32 mouse cellular contexts compared by ENCODE assay signal in the genomic region with DNA sequence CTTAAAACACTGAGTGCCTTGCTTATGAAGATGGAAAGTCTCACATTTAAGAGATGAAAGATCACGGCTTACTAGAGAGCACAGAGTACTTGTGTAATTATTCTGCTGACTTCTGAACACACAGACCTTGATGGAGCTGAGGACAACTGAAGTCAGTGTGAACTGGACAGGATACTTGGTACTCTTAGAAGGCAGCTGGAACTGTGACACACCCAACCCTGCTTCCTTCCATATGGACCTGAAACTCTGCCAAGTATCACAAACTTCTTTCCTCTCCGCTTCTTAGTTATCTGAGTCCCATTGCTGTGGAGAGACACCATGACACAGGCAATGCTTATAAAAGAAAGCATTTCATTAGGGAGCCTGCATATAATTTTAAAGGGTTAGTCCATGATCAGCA.
DNase-seq lines count a peak whose midpoint lies in the region; ATAC-seq and TF ChIP-seq lines count a peak whose summit lies in the region.
"Had no signal": no experiment of that assay in that cellular context is flagged by ENCODE, and none has a peak within 500 bp of the region (broad histone marks: within the 10 kb centered on the region; RNA-seq: fewer than 3 reads in every experiment).

No protein-coding gene starts in this region.

- H3K9ac ChIP-seq in heart, embryonic 14.5 days (ENCODE audit: low read length) = no peak overlapping the region
- H3K9ac ChIP-seq in limb, embryonic 14.5 days (ENCODE audit: low read depth, low read length, severe bottlenecking) = no peak overlapping the region
- H3K9ac ChIP-seq in heart, embryonic 16.5 days (ENCODE audit: low read length) = no peak overlapping the region
- no peak overlapping the region for H3K9ac ChIP-seq in hindbrain, embryonic 11.5 days (ENCODE audit: low read depth, low read length)
- H3K9ac ChIP-seq: forebrain, embryonic 13.5 days; hindbrain, embryonic 12.5 days; intestine, embryonic 15.5 days; liver, embryonic 14.5 days; lung, embryonic 15.5 days; midbrain, embryonic 12.5 days; neural tube, embryonic 12.5 days had no signal

- ATAC-seq in heart, embryonic 14.5 days (ENCODE audit: insufficient number of reproducible peaks, insufficient read depth, low FRiP score, low read depth) = peak; percentile 61; the same call in 1 of the 2 replicates
- no peak for ATAC-seq in limb, embryonic 14.5 days (ENCODE audit: low FRiP score, low read depth)
- peak; percentile 52; the same call in 1 of the 2 replicates for ATAC-seq in heart, embryonic 16.5 days (replicated peaks; ENCODE audit: extremely low read depth, insufficient read depth, low FRiP score)
- ATAC-seq in hindbrain, embryonic 11.5 days (ENCODE audit: low FRiP score) = no peak
- ATAC-seq: forebrain, embryonic 13.5 days; hindbrain, postnatal 0 days; intestine, embryonic 15.5 days had no signal

- H3K27ac ChIP-seq in heart, embryonic 14.5 days (replicated peaks in 1 of 2; ENCODE audit: control insufficient read depth in 1 of 2, insufficient read depth in 1 of 2, low read depth in 2 of 2, low read length in 2 of 2) = no peak overlapping the region; a peak in 1 of 4 replicates
- no peak overlapping the region for H3K27ac ChIP-seq in heart, embryonic 10.5 days
- H3K27ac ChIP-seq in limb, embryonic 14.5 days (replicated peaks; ENCODE audit: low read depth, low read length) = no peak overlapping the region
- H3K27ac ChIP-seq in limb, embryonic 10.5 days = no peak overlapping the region
- H3K27ac ChIP-seq in heart, embryonic 16.5 days (ENCODE audit: low read length) = no peak overlapping the region
- H3K27ac ChIP-seq in hindbrain, embryonic 11.5 days (ENCODE audit: low read depth, low read length) = no peak overlapping the region
- H3K27ac ChIP-seq: forebrain, embryonic 13.5 days; hindbrain, embryonic 12.5 days; hindbrain, postnatal 0 days; intestine, embryonic 15.5 days; liver, embryonic 14.5 days; lung, embryonic 15.5 days; midbrain, embryonic 12.5 days; neural tube, embryonic 12.5 days; stomach, postnatal 0 days had no signal

- peak; percentile 84 for DNase-seq in heart, adult 11 months
- no peak for DNase-seq in heart, postnatal 36 days
- DNase-seq in heart, embryonic 10.5 days (ENCODE audit: low spot score) = no peak
- peak; percentile 41 for DNase-seq in limb, embryonic 14.5 days (ENCODE audit: low spot score)
- DNase-seq in limb, embryonic 10.5 days (ENCODE audit: low spot score) = no peak
- DNase-seq in hindbrain, embryonic 11.5 days (ENCODE audit: low spot score) = no peak
- DNase-seq: adrenal gland, adult 8-10 months; cerebellum, adult 2 months; cerebellum, postnatal 14 days; gastrocnemius, postnatal 10 days; kidney, adult 9 months; kidney, postnatal 4 days; layer of hippocampus, postnatal 36 days; left cerebral cortex, postnatal 4 days; liver; right cerebral cortex, adult 18-20 months; right cerebral cortex, postnatal 4 days; thymus, adult 18-20 months; thymus, postnatal 36 days had no signal

- H3K4me3 ChIP-seq in heart, embryonic 14.5 days (ENCODE audit: control insufficient read depth in 1 of 2, insufficient read depth in 1 of 2, low read depth in 1 of 2, low read length in 2 of 2) = no peak overlapping the region
- H3K4me3 ChIP-seq in heart, embryonic 10.5 days = no peak overlapping the region
- no peak overlapping the region for H3K4me3 ChIP-seq in limb, embryonic 14.5 days (replicated peaks; ENCODE audit: low read length)
- H3K4me3 ChIP-seq in limb, embryonic 10.5 days = no peak overlapping the region
- H3K4me3 ChIP-seq in heart, embryonic 16.5 days (ENCODE audit: low read length) = no peak overlapping the region
- H3K4me3 ChIP-seq in hindbrain, embryonic 11.5 days (ENCODE audit: low read depth, low read length) = no peak overlapping the region
- H3K4me3 ChIP-seq: forebrain, embryonic 13.5 days; hindbrain, embryonic 12.5 days; intestine, embryonic 15.5 days; lung, embryonic 15.5 days; midbrain, embryonic 12.5 days; myocyte; neural tube, embryonic 12.5 days had no signal

- H3K36me3 ChIP-seq in heart, embryonic 14.5 days (ENCODE audit: control insufficient read depth, insufficient read depth, low read length) = no peaks in the 10 kb centered on the region
- no peaks in the 10 kb centered on the region for H3K36me3 ChIP-seq in heart, embryonic 10.5 days
- no peaks in the 10 kb centered on the region for H3K36me3 ChIP-seq in limb, embryonic 14.5 days (ENCODE audit: control insufficient read depth, insufficient read depth, low read length)
- no peaks in the 10 kb centered on the region for H3K36me3 ChIP-seq in limb, embryonic 10.5 days
- H3K36me3 ChIP-seq in heart, embryonic 16.5 days (ENCODE audit: control insufficient read depth, insufficient read depth) = no peaks in the 10 kb centered on the region
- no peaks in the 10 kb centered on the region for H3K36me3 ChIP-seq in hindbrain, embryonic 11.5 days (ENCODE audit: control insufficient read depth, insufficient read depth, low read length)
- H3K36me3 ChIP-seq: G1E; hindbrain, embryonic 12.5 days; intestine, embryonic 15.5 days; lung, embryonic 15.5 days; midbrain, embryonic 12.5 days; neural tube, embryonic 12.5 days had no signal

- no peak overlapping the region for H3K4me2 ChIP-seq in heart, embryonic 14.5 days (ENCODE audit: low read length)
- no peak overlapping the region for H3K4me2 ChIP-seq in limb, embryonic 14.5 days (replicated peaks; ENCODE audit: low read depth, low read length, severe bottlenecking)
- no peak overlapping the region for H3K4me2 ChIP-seq in heart, embryonic 16.5 days (ENCODE audit: low read depth, low read length)
- H3K4me2 ChIP-seq in hindbrain, embryonic 11.5 days (replicated peaks; ENCODE audit: low read depth, low read length) = no peak overlapping the region
- H3K4me2 ChIP-seq: forebrain, embryonic 13.5 days; hindbrain, embryonic 12.5 days; intestine, embryonic 15.5 days; lung, embryonic 15.5 days; midbrain, embryonic 12.5 days; neural tube, embryonic 12.5 days had no signal

- no peak for TF ChIP-seq POLR2A in limb, embryonic 14.5 days (IDR thresholded peaks at IDR 0.05; ENCODE audit: borderline replicate concordance, extremely low read depth, insufficient read depth, insufficient read length)

- intact Hi-C loops in heart, postnatal 36 days (cut with DNase I) = loop anchor here (5.0 kb wide), 1 partner anchor 46 kb away; no protein-coding TSS in a partner anchor

- peaks cover 0 to 2% of the 10 kb centered on the region in 2 experiments; a peak in 1 of 4 replicates for H3K4me1 ChIP-seq in heart, embryonic 14.5 days (ENCODE audit: control insufficient read depth in 2 of 2, insufficient read depth in 2 of 2, low read length in 2 of 2)
- no peaks in the 10 kb centered on the region for H3K4me1 ChIP-seq in heart, embryonic 10.5 days
- no peaks in the 10 kb centered on the region for H3K4me1 ChIP-seq in limb, embryonic 14.5 days (ENCODE audit: control insufficient read depth, insufficient read depth, low read length)
- peaks cover 9% of the 10 kb centered on the region; the same call in 1 of the 2 replicates for H3K4me1 ChIP-seq in limb, embryonic 10.5 days
- H3K4me1 ChIP-seq in heart, embryonic 16.5 days (ENCODE audit: control insufficient read depth, insufficient read depth, low read length) = no peaks in the 10 kb centered on the region
- H3K4me1 ChIP-seq in hindbrain, embryonic 11.5 days (replicated peaks; ENCODE audit: control insufficient read depth, insufficient read depth, low read length) = no peaks in the 10 kb centered on the region
- H3K4me1 ChIP-seq: forebrain, embryonic 13.5 days; midbrain, embryonic 12.5 days; neural tube, embryonic 12.5 days had no signal

- H3K27me3 ChIP-seq in heart, embryonic 14.5 days (ENCODE audit: control insufficient read depth, insufficient read depth, low read length) = no peaks in the 10 kb centered on the region
- H3K27me3 ChIP-seq in heart, embryonic 10.5 days (ENCODE audit: insufficient read depth, poor library complexity, severe bottlenecking) = no peaks in the 10 kb centered on the region
- no peaks in the 10 kb centered on the region for H3K27me3 ChIP-seq in limb, embryonic 14.5 days (ENCODE audit: control insufficient read depth, insufficient read depth, low read length)
- H3K27me3 ChIP-seq in limb, embryonic 10.5 days (ENCODE audit: low read depth, poor library complexity, severe bottlenecking) = no peaks in the 10 kb centered on the region
- no peaks in the 10 kb centered on the region for H3K27me3 ChIP-seq in heart, embryonic 16.5 days (ENCODE audit: control insufficient read depth, insufficient read depth, low read length)
- no peaks in the 10 kb centered on the region for H3K27me3 ChIP-seq in hindbrain, embryonic 11.5 days (ENCODE audit: control insufficient read depth, insufficient read depth, low read length)
- H3K27me3 ChIP-seq: forebrain, embryonic 13.5 days; hindbrain, embryonic 12.5 days; intestine, embryonic 15.5 days; lung, embryonic 15.5 days; midbrain, embryonic 12.5 days; neural tube, embryonic 12.5 days had no signal

- H3K9me3 ChIP-seq in heart, embryonic 14.5 days (ENCODE audit: control insufficient read depth, low read length) = 0 out of 2 replicates have a peak, but pooled peaks cover 8% of the 10 kb centered on the region
- no peaks in the 10 kb centered on the region for H3K9me3 ChIP-seq in heart, embryonic 10.5 days
- no peaks in the 10 kb centered on the region for H3K9me3 ChIP-seq in limb, embryonic 14.5 days (ENCODE audit: control insufficient read depth, low read length)
- no peaks in the 10 kb centered on the region for H3K9me3 ChIP-seq in limb, embryonic 10.5 days (replicated peaks)
- peaks cover 4% of the 10 kb centered on the region; the same call in 1 of the 2 replicates for H3K9me3 ChIP-seq in heart, embryonic 16.5 days (replicated peaks; ENCODE audit: control insufficient read depth, low read length)
- H3K9me3 ChIP-seq in hindbrain, embryonic 11.5 days (ENCODE audit: control insufficient read depth, low read length) = no peaks in the 10 kb centered on the region
- H3K9me3 ChIP-seq: forebrain, embryonic 13.5 days; hindbrain, embryonic 12.5 days; intestine, embryonic 15.5 days; lung, embryonic 15.5 days; midbrain, embryonic 12.5 days; neural tube, embryonic 12.5 days had no signal

- WGBS in heart, embryonic 14.5 days = 43% methylated on average over 2 of the region's 2 CpGs
- WGBS in heart, embryonic 10.5 days = 68% methylated on average over 2 of the region's 2 CpGs
- 82% methylated on average over 2 of the region's 2 CpGs for WGBS in limb, embryonic 14.5 days
- WGBS in limb, embryonic 10.5 days = 96% methylated on average over 2 of the region's 2 CpGs
- WGBS in heart, embryonic 16.5 days = 39% methylated on average over 2 of the region's 2 CpGs
- WGBS in hindbrain, embryonic 11.5 days = 91% methylated on average over 2 of the region's 2 CpGs

Comparison
In these comparisons a context has a peak if more than half of its experiments do, and no peak if none do; other contexts are left out.
1. DNase-seq: peak in heart, adult 11 months (single experiment) and limb, embryonic 14.5 days (single experiment); none in heart, postnatal 36 days (0 of 2), heart, embryonic 10.5 days (single experiment), limb, embryonic 10.5 days (single experiment) and hindbrain, embryonic 11.5 days (single experiment).
2. ATAC-seq: peak in heart, embryonic 14.5 days (single experiment) and heart, embryonic 16.5 days (single experiment); none in limb, embryonic 14.5 days (single experiment) and hindbrain, embryonic 11.5 days (single experiment).